Comparison of ENCODE assay signal across 9 mouse cellular contexts in the genomic region with DNA sequence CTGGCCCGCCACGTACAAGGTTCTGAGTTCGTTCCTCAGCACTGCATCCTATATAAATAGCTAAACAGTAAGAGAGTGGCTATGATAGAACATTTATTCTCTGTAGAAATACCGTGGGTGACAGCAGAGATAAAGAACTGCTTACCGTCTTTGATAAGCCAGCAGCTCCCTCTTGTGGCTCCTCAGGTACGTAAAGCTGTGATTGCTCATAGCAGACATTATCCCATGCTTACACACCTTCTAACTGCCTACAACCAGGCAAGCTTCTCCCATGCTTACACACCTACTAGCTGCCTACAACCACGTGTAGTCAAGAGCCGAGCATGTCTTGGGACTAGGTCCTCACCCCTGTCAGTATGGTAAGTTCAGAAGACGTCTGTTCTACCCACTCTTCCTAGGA. TPM values are rescaled to one million over a fixed set of nuclear protein-coding genes. Genes with fewer than 3 reads are reported as not detected.
DNase-seq lines count a peak whose midpoint lies in the region; ATAC-seq and TF ChIP-seq lines count a peak whose summit lies in the region.
"Had no signal": no experiment of that assay in that cellular context is flagged by ENCODE, and none has a peak within 500 bp of the region (broad histone marks: within the 10 kb centered on the region; RNA-seq: fewer than 3 reads in every experiment).

No protein-coding gene starts in this region.

- peaks cover 10% of the 10 kb centered on the region for H3K4me1 ChIP-seq in kidney, embryonic 15.5 days
- H3K4me1 ChIP-seq in limb, embryonic 14.5 days (ENCODE audit: control insufficient read depth, insufficient read depth, low read length), result no peaks in the 10 kb centered on the region
- H3K4me1 ChIP-seq: limb, embryonic 12.5 days had no signal

- H3K9ac ChIP-seq in kidney, embryonic 15.5 days, result no peak overlapping the region
- no peak overlapping the region for H3K9ac ChIP-seq in limb, embryonic 14.5 days (ENCODE audit: low read depth, low read length, severe bottlenecking)
- H3K9ac ChIP-seq: limb, embryonic 12.5 days had no signal

- H3K4me3 ChIP-seq in kidney, embryonic 15.5 days (replicated peaks), result no peak overlapping the region
- no peak overlapping the region for H3K4me3 ChIP-seq in limb, embryonic 14.5 days (replicated peaks; ENCODE audit: low read length)
- H3K4me3 ChIP-seq: limb, embryonic 12.5 days had no signal

- WGBS in kidney, embryonic 15.5 days, result 20% methylated on average over 9 of the region's 9 CpGs
- 30% methylated on average over 9 of the region's 9 CpGs for WGBS in limb, embryonic 14.5 days

- H3K9me3 ChIP-seq in kidney, embryonic 15.5 days (replicated peaks), result no peaks in the 10 kb centered on the region
- no peaks in the 10 kb centered on the region for H3K9me3 ChIP-seq in limb, embryonic 14.5 days (ENCODE audit: control insufficient read depth, low read length)
- H3K9me3 ChIP-seq: limb, embryonic 12.5 days had no signal

- 0 out of 2 replicates have a peak overlapping the region, but pooled peaks have one; percentile 41 for H3K27ac ChIP-seq in kidney, embryonic 15.5 days
- no peak overlapping the region for H3K27ac ChIP-seq in limb, embryonic 14.5 days (replicated peaks; ENCODE audit: low read depth, low read length)
- H3K27ac ChIP-seq: limb, embryonic 12.5 days had no signal

- no peaks in the 10 kb centered on the region for H3K36me3 ChIP-seq in kidney, embryonic 15.5 days
- H3K36me3 ChIP-seq in limb, embryonic 14.5 days (ENCODE audit: control insufficient read depth, insufficient read depth, low read length), result no peaks in the 10 kb centered on the region
- H3K36me3 ChIP-seq: limb, embryonic 12.5 days had no signal

- ATAC-seq in kidney, embryonic 15.5 days (replicated peaks; ENCODE audit: low FRiP score), result 0 out of 2 replicates have a peak, but pooled peaks have one; percentile 46
- no peak for ATAC-seq in limb, embryonic 14.5 days (ENCODE audit: low FRiP score, low read depth)

- TF ChIP-seq POLR2A in limb, embryonic 14.5 days (IDR thresholded peaks at IDR 0.05; ENCODE audit: borderline replicate concordance, extremely low read depth, insufficient read depth, insufficient read length), result no peak

- peak overlapping the region; percentile 27; the same call in 1 of the 2 replicates for H3K4me2 ChIP-seq in kidney, embryonic 15.5 days
- H3K4me2 ChIP-seq in limb, embryonic 14.5 days (replicated peaks; ENCODE audit: low read depth, low read length, severe bottlenecking), result no peak overlapping the region
- H3K4me2 ChIP-seq: limb, embryonic 12.5 days had no signal

- DNase-seq in B cell, adult 2 months, result peak; percentile 50 to 51
- DNase-seq in MN1 (ENCODE audit: low spot score), result peak; percentile 77
- peak; percentile 72 for DNase-seq in cerebellum, adult 8-10 months
- DNase-seq in frontal cortex, postnatal 36 days (ENCODE audit: low spot score in 2 of 2), result peak; percentile 50 to 82
- DNase-seq in limb, embryonic 14.5 days (ENCODE audit: low spot score), result peak; percentile 70
- peak; percentile 38 for DNase-seq in ovary, postnatal 36 days (ENCODE audit: low spot score)
- DNase-seq in yolk sac, embryonic 10.5 days (ENCODE audit: low spot score), result peak; percentile 33

- H3K27me3 ChIP-seq in kidney, embryonic 15.5 days, result no peaks in the 10 kb centered on the region
- no peaks in the 10 kb centered on the region for H3K27me3 ChIP-seq in limb, embryonic 14.5 days (ENCODE audit: control insufficient read depth, insufficient read depth, low read length)
- H3K27me3 ChIP-seq: limb, embryonic 12.5 days had no signal

RNA-seq across cellular contexts. Expression of a gene that starts 7.5 kb away (rescaled TPM):
- 0.17 and 0.25 TPM in 2 replicates for polyA plus RNA-seq in kidney, embryonic 15.5 days (2015; fragmentation: Nextera tagmentation; extraction: Ambion mirVana)
- polyA plus RNA-seq in limb, embryonic 14.5 days (2012; rRNA removed), result 0.05 and 0.06 TPM in 2 replicates
- not detected in 2 replicates for polyA plus RNA-seq in limb, embryonic 14.5 days (2014; fragmentation: Nextera tagmentation; extraction: Ambion mirVana)
- polyA plus RNA-seq: limb, embryonic 12.5 days had no signal

RNA-seq across cellular contexts. Expression of a gene that starts 16.4 kb away (rescaled TPM):
- 6.8 and 7.8 TPM in 2 replicates for polyA plus RNA-seq in kidney, embryonic 15.5 days (2015; fragmentation: Nextera tagmentation; extraction: Ambion mirVana)
- 0.08 and 0.10 TPM in 2 replicates for polyA plus RNA-seq in limb, embryonic 14.5 days (2012; rRNA removed)
- not detected in 2 replicates for polyA plus RNA-seq in limb, embryonic 14.5 days (2014; fragmentation: Nextera tagmentation; extraction: Ambion mirVana)
- polyA plus RNA-seq: limb, embryonic 12.5 days had no signal

RNA-seq across cellular contexts. Expression of a gene that starts 38.2 kb away (rescaled TPM):
- polyA plus RNA-seq in kidney, embryonic 15.5 days (2015; fragmentation: Nextera tagmentation; extraction: Ambion mirVana), result 21.3 and 21.9 TPM in 2 replicates
- 15.0 and 16.8 TPM in 2 replicates for polyA plus RNA-seq in limb, embryonic 14.5 days (2012; rRNA removed)
- 17.8 and 19.5 TPM in 2 replicates for polyA plus RNA-seq in limb, embryonic 14.5 days (2014; fragmentation: Nextera tagmentation; extraction: Ambion mirVana)

RNA-seq across cellular contexts. Expression of a gene that starts 38.4 kb away (rescaled TPM):
- 22.8 and 24.5 TPM in 2 replicates for polyA plus RNA-seq in kidney, embryonic 15.5 days (2015; fragmentation: Nextera tagmentation; extraction: Ambion mirVana)
- 9.4 and 10.3 TPM in 2 replicates for polyA plus RNA-seq in limb, embryonic 14.5 days (2012; rRNA removed)
- polyA plus RNA-seq in limb, embryonic 14.5 days (2014; fragmentation: Nextera tagmentation; extraction: Ambion mirVana), result 19.9 and 21.3 TPM in 2 replicates
